Mouse (Mus musculus) B cell, adult 2 months (primary cell): ENCODE measurements around the gene Atp5f1.

Source experiments
- DNase-seq, 2 experiments: peaks; one replicate each; pipeline ENCODE4 v3.0.0; 2022

Atp5f1 gene

GRCm38 (mm10) chr3:105899394-105900147 is 60.3 kb downstream of the Atp5f1 start:
- DNase-seq: peak; percentile 90 to 91

GRCm38 (mm10) chr3:105898861-105899260 is 61.0 kb downstream of the Atp5f1 start:
- no peak for DNase-seq

GRCm38 (mm10) chr3:105898325-105898724 is 61.6 kb downstream of the Atp5f1 start:
- DNase-seq: no peak

GRCm38 (mm10) chr3:105896811-105897210 is 63.1 kb downstream of the Atp5f1 start:
- DNase-seq: no peak

- peak; percentile 90 to 92 for DNase-seq
Observed at GRCm38 (mm10) chr3:105894601-105895592, 65.0 kb downstream of the Atp5f1 start.

GRCm38 (mm10) chr3:105893941-105894391 is 65.9 kb downstream of the Atp5f1 start:
- peak; percentile 9 to 17 for DNase-seq
